Mouse (Mus musculus) kidney, embryonic 14.5 days (tissue): ENCODE data around the gene Zbtb37. TPM values are rescaled to one million over a fixed set of nuclear protein-coding genes. Genes with fewer than 3 reads are reported as not detected.

Experiments used
- ATAC-seq: fragments of 200-750 bp; cut with Nextera tagmentation; 2 replicates; pipeline ENCODE4 v1.8.0; 2017; ENCODE audit warnings: moderate number of reproducible peaks, mild to moderate bottlenecking, moderate TSS enrichment, moderate library complexity; ENCODE audit not compliant: low FRiP score, low TSS enrichment
- H3K27ac ChIP-seq: fragments of 300-500 bp; sonication (generic); 2 replicates; pipeline ENCODE4 v1.5.1; 2014; ENCODE audit warnings: low read depth, mild to moderate bottlenecking, low read length, moderate library complexity, mixed read lengths
- H3K27me3 ChIP-seq: fragments of 300-500 bp; sonication (generic); 2 replicates; pipeline ENCODE4 v1.6.1; 2014; ENCODE audit warnings: mild to moderate bottlenecking, low read length; ENCODE audit not compliant: control insufficient read depth, insufficient read depth
- H3K36me3 ChIP-seq: fragments of 300-500 bp; sonication (generic); 2 replicates; pipeline ENCODE4 v1.6.1; 2014; ENCODE audit warnings: low read length, mixed read lengths; ENCODE audit not compliant: control insufficient read depth, insufficient read depth
- H3K4me1 ChIP-seq: fragments of 300-500 bp; sonication (generic); 2 replicates; pipeline ENCODE4 v1.6.1; 2014; ENCODE audit warnings: low read length, mixed read lengths; ENCODE audit not compliant: control insufficient read depth, insufficient read depth
- H3K4me2 ChIP-seq: fragments of 300-500 bp; sonication (generic); replicated peaks from 2 replicates; pipeline ENCODE4 v1.6.1; 2014; ENCODE audit warnings: low read depth, mild to moderate bottlenecking, low read length
- H3K4me3 ChIP-seq: fragments of 300-500 bp; sonication (generic); 2 replicates; pipeline ENCODE4 v1.5.1; 2014; ENCODE audit warnings: mild to moderate bottlenecking, low read length
- H3K9ac ChIP-seq: fragments of 300-500 bp; sonication (generic); 2 replicates; pipeline ENCODE4 v1.6.1; 2014; ENCODE audit warnings: low read depth, mild to moderate bottlenecking, low read length, moderate library complexity
- H3K9me3 ChIP-seq: fragments of 300-500 bp; sonication (generic); 2 replicates; pipeline ENCODE4 v1.6.1; 2016; ENCODE audit warnings: low read length; ENCODE audit not compliant: control insufficient read depth
- WGBS: fragments of 180-500 bp; shearing (Covaris S2); extraction: QIAGEN DNeasy Blood & Tissue Kit; methylation state at CpG from one replicate; pipeline ENCODE4 v1.1.7; 2014; 5-methylcytosine and 5-hydroxymethylcytosine counted together
- polyA plus RNA-seq: library from polyadenylated mRNA; unstranded; fragments of >200 nt; fragmentation: Nextera tagmentation; extraction: Ambion mirVana; gene quantifications from 2 replicates; pipeline ENCODE4 v1.2.1, GENCODE M21; 2014

Zbtb37 gene
- polyA plus RNA-seq, 1 experiment from 2014 or later: 11.0 TPM

- Histone ChIP-seq H3K4me2 (no peak overlapping the region), H3K36me3 (peaks cover 20% of the 10 kb centered on the region), H3K9ac (no peak overlapping the region), H3K4me1 (no peaks in the 10 kb centered on the region), H3K9me3 (no peaks in the 10 kb centered on the region), H3K27me3 (no peaks in the 10 kb centered on the region), H3K27ac (no peak overlapping the region), H3K4me3 (no peak overlapping the region)
- 78% methylated on average over 5 of the region's 5 CpGs for WGBS
- no peak for ATAC-seq
Observed at GRCm38 (mm10) chr1:161025410-161026210, 9.0 kb downstream of the Zbtb37 start.

- Histone ChIP-seq H3K27me3 (no peaks in the 10 kb centered on the region), H3K9me3 (no peaks in the 10 kb centered on the region), H3K36me3 (peaks cover 30% of the 10 kb centered on the region), H3K4me3 (no peak overlapping the region), H3K4me2 (no peak overlapping the region), H3K9ac (no peak overlapping the region), H3K27ac (no peak overlapping the region), H3K4me1 (no peaks in the 10 kb centered on the region)
- WGBS: 96% methylated on average over 14 of the region's 14 CpGs
- ATAC-seq: no peak
Observed at GRCm38 (mm10) chr1:161020051-161020450, 14.6 kb downstream of the Zbtb37 start.

GRCm38 (mm10) chr1:161016378-161016777 lies 18.3 kb downstream of the Zbtb37 start:
- H3K4me1 ChIP-seq: no peaks in the 10 kb centered on the region
- no peak for ATAC-seq
- 91% methylated on average over 2 of the region's 2 CpGs for WGBS
- H3K4me3 ChIP-seq: no peak overlapping the region
- no peak overlapping the region for H3K9ac ChIP-seq
- no peak overlapping the region for H3K27ac ChIP-seq
- H3K4me2 ChIP-seq: no peak overlapping the region
- peaks cover 30% of the 10 kb centered on the region for H3K36me3 ChIP-seq
- H3K27me3 ChIP-seq: no peaks in the 10 kb centered on the region
- H3K9me3 ChIP-seq: no peaks in the 10 kb centered on the region

GRCm38 (mm10) chr1:161010436-161010835 lies 24.2 kb downstream of the Zbtb37 start:
- H3K27ac ChIP-seq: no peak overlapping the region
- no peaks in the 10 kb centered on the region for H3K27me3 ChIP-seq
- no peak overlapping the region for H3K4me2 ChIP-seq
- WGBS: 78% methylated on average over 4 of the region's 4 CpGs
- ATAC-seq: no peak
- no peaks in the 10 kb centered on the region for H3K9me3 ChIP-seq
- H3K4me3 ChIP-seq: no peak overlapping the region
- H3K36me3 ChIP-seq: peaks cover 10% of the 10 kb centered on the region; the same call in 1 of the 2 replicates
- no peak overlapping the region for H3K9ac ChIP-seq
- no peaks in the 10 kb centered on the region for H3K4me1 ChIP-seq

GRCm38 (mm10) chr1:161008038-161008437 lies 26.6 kb downstream of the Zbtb37 start:
- H3K4me1 ChIP-seq: no peaks in the 10 kb centered on the region
- H3K36me3 ChIP-seq: peaks cover 13% of the 10 kb centered on the region; the same call in 1 of the 2 replicates
- H3K27me3 ChIP-seq: no peaks in the 10 kb centered on the region
- H3K4me3 ChIP-seq: no peak overlapping the region
- H3K4me2 ChIP-seq: no peak overlapping the region
- no peak overlapping the region for H3K9ac ChIP-seq
- no peak overlapping the region for H3K27ac ChIP-seq
- WGBS: 82% methylated on average over 2 of the region's 2 CpGs
- H3K9me3 ChIP-seq: no peaks in the 10 kb centered on the region
- ATAC-seq: no peak

GRCm38 (mm10) chr1:161006471-161006870 lies 28.2 kb downstream of the Zbtb37 start:
- Histone ChIP-seq H3K27ac (no peak overlapping the region), H3K4me2 (no peak overlapping the region), H3K9me3 (no peaks in the 10 kb centered on the region), H3K4me1 (no peaks in the 10 kb centered on the region), H3K9ac (no peak overlapping the region), H3K27me3 (no peaks in the 10 kb centered on the region), H3K4me3 (no peak overlapping the region), H3K36me3 (peaks cover 8% of the 10 kb centered on the region; the same call in 1 of the 2 replicates)
- WGBS: 82% methylated on average over 5 of the region's 5 CpGs
- no peak for ATAC-seq

GRCm38 (mm10) chr1:161005526-161005925 lies 29.1 kb downstream of the Zbtb37 start:
- ATAC-seq: no peak
- Histone ChIP-seq H3K4me3 (no peak overlapping the region), H3K4me1 (no peaks in the 10 kb centered on the region), H3K36me3 (peaks cover 8% of the 10 kb centered on the region; the same call in 1 of the 2 replicates), H3K4me2 (no peak overlapping the region), H3K9me3 (no peaks in the 10 kb centered on the region), H3K9ac (no peak overlapping the region), H3K27ac (no peak overlapping the region), H3K27me3 (no peaks in the 10 kb centered on the region)
- WGBS: 46% methylated on average over 3 of the region's 3 CpGs

- peaks cover 8% of the 10 kb centered on the region; the same call in 1 of the 2 replicates for H3K36me3 ChIP-seq
- no peak overlapping the region for H3K27ac ChIP-seq
- WGBS: 60% methylated on average over 4 of the region's 4 CpGs
Observed at GRCm38 (mm10) chr1:161004942-161005341, 29.7 kb downstream of the Zbtb37 start.

GRCm38 (mm10) chr1:160993851-160994250 lies 40.8 kb downstream of the Zbtb37 start:
- H3K9ac ChIP-seq: no peak overlapping the region
- H3K27me3 ChIP-seq: no peaks in the 10 kb centered on the region
- H3K9me3 ChIP-seq: no peaks in the 10 kb centered on the region
- no peak for ATAC-seq
- no peaks in the 10 kb centered on the region for H3K4me1 ChIP-seq
- WGBS: 86% methylated on average over 6 of the region's 6 CpGs
- no peak overlapping the region for H3K4me2 ChIP-seq
- no peak overlapping the region for H3K4me3 ChIP-seq
- H3K36me3 ChIP-seq: no peaks in the 10 kb centered on the region
- H3K27ac ChIP-seq: no peak overlapping the region

More at GRCm38 (mm10) chr1:161004942-161005341, 29.7 kb downstream of the Zbtb37 start:
- no peaks in the 10 kb centered on the region for H3K27me3 ChIP-seq
- no peak for ATAC-seq
- H3K4me3 ChIP-seq: no peak overlapping the region
- H3K4me2 ChIP-seq: no peak overlapping the region
- no peak overlapping the region for H3K9ac ChIP-seq
- no peaks in the 10 kb centered on the region for H3K9me3 ChIP-seq
- H3K4me1 ChIP-seq: no peaks in the 10 kb centered on the region
